Mouse (Mus musculus): ENCODE measurements around the gene Fam228b. TPM values are rescaled to one million over a fixed set of nuclear protein-coding genes. Genes with fewer than 3 reads are reported as not detected.
"Not testable (repeated sequence)": the region's sequence is repeated elsewhere in the genome, so short reads cannot be mapped to it uniquely, and the experiment has no call there.

The Fam228b gene
- total RNA-seq, 1 experiment, result 3.0 TPM

- no peak overlapping the region for H3K9ac ChIP-seq (ENCODE audit: insufficient read depth, low read depth, low read length, poor library complexity, severe bottlenecking)
- no peak overlapping the region for H3K27ac ChIP-seq (ENCODE audit: insufficient read depth, low read depth, low read length, poor library complexity, severe bottlenecking)
- TF ChIP-seq MAFK (IDR thresholded peaks at IDR 0.05; ENCODE audit: insufficient read depth, low read depth, low read length) (no peak), ZC3H11A (IDR thresholded peaks at IDR 0.05; ENCODE audit: borderline replicate concordance, low read depth, low read length) (no peak), HCFC1 (IDR thresholded peaks at IDR 0.05; ENCODE audit: borderline replicate concordance, insufficient read depth, low read length) (no peak), CHD2 (IDR thresholded peaks at IDR 0.05; ENCODE audit: low read depth, low read length) (no peak), ZNF384 (IDR thresholded peaks at IDR 0.05; ENCODE audit: low read depth, low read length) (no peak)
- no peaks in the 10 kb centered on the region for H3K4me1 ChIP-seq (ENCODE audit: control insufficient read depth in 2 of 2, insufficient read depth in 2 of 2, low read length in 2 of 2, poor library complexity in 1 of 2)
- no peak for DNase-seq (ENCODE audit: low read depth, low spot score)
- no peaks in the 10 kb centered on the region for H3K36me3 ChIP-seq (ENCODE audit: control insufficient read depth, insufficient read depth, low read length, poor library complexity, severe bottlenecking)
- no peak overlapping the region for H3K4me3 ChIP-seq (ENCODE audit: insufficient read depth in 1 of 2, low read depth in 1 of 2, low read length in 2 of 2, poor library complexity in 1 of 2, severe bottlenecking in 1 of 2)
- in situ Hi-C loops (cut with MboI; ENCODE audit: low sequenced_read_pairs in 2 of 2, unreplicated experiment in 2 of 2), result no loop called here
- no peaks in the 10 kb centered on the region for H3K9me3 ChIP-seq (ENCODE audit: control insufficient read depth, insufficient read depth, low read depth, low read length)
These were observed 42.6 kb upstream of the Fam228b start for GRCm38 (mm10) chr12:4811705-4812104.

DNA sequence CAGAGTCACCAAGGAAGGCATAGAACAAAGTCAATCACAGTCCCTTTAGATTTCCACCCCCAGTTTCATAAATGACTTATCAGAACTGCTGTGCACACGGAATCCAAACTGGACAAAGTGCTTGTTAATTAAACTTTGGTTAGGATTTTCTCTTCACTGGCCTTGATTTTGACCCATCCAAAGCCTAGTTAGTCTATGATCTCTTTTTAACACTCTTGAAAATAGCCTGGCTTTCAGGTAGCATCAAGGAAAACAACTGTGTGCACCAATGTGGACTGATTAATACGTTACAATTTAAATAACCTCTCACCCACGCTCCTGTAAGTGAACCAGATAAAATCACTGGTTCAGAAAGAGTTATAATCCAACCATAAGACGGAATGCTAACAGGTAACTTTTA, 42.0 kb upstream of the Fam228b start:
- Histone ChIP-seq H3K27ac (ENCODE audit: insufficient read depth, low read depth, low read length, poor library complexity, severe bottlenecking) (no peak overlapping the region), H3K36me3 (ENCODE audit: control insufficient read depth, insufficient read depth, low read length, poor library complexity, severe bottlenecking) (no peaks in the 10 kb centered on the region), H3K4me1 (ENCODE audit: control insufficient read depth in 2 of 2, insufficient read depth in 2 of 2, low read length in 2 of 2, poor library complexity in 1 of 2) (no peaks in the 10 kb centered on the region), H3K4me3 (ENCODE audit: insufficient read depth in 1 of 2, low read depth in 1 of 2, low read length in 2 of 2, poor library complexity in 1 of 2, severe bottlenecking in 1 of 2) (no peak overlapping the region), H3K9me3 (ENCODE audit: control insufficient read depth, insufficient read depth, low read depth, low read length) (no peaks in the 10 kb centered on the region), H3K9ac (ENCODE audit: insufficient read depth, low read depth, low read length, poor library complexity, severe bottlenecking) (no peak overlapping the region)
- no peak for TF ChIP-seq CHD2 (IDR thresholded peaks at IDR 0.05; ENCODE audit: low read depth, low read length)
- no peak for TF ChIP-seq MAFK (IDR thresholded peaks at IDR 0.05; ENCODE audit: insufficient read depth, low read depth, low read length)
- no peak for TF ChIP-seq HCFC1 (IDR thresholded peaks at IDR 0.05; ENCODE audit: borderline replicate concordance, insufficient read depth, low read length)
- TF ChIP-seq ZC3H11A (IDR thresholded peaks at IDR 0.05; ENCODE audit: borderline replicate concordance, low read depth, low read length), result no peak
- no peak for TF ChIP-seq ZNF384 (IDR thresholded peaks at IDR 0.05; ENCODE audit: low read depth, low read length)
- no peak for DNase-seq (ENCODE audit: low read depth, low spot score)
- in situ Hi-C loops (cut with MboI; ENCODE audit: low sequenced_read_pairs in 2 of 2, unreplicated experiment in 2 of 2), result no loop called here

DNA sequence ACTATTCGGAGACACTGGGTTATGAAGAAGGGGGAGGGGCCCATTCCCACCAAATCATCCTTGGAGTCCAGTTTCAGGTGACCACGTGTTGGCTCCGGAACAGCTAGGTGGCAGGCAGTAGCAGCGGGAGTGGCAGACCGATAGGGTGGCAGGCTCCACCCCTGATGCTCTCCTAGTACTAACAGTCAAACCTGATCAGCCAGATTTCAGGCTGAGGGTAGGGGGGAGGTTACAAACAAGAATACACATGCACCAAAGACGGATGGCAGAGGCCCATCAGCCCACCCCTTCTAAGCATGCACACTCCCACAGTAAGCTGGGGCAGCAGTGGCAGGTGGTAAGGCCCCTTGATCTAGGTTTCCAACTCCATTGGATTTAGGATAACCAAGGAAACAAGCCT, 28.4 kb upstream of the Fam228b start:
- H3K9me3 ChIP-seq (ENCODE audit: control insufficient read depth, insufficient read depth, low read depth, low read length); H3K4me1 ChIP-seq (ENCODE audit: control insufficient read depth in 2 of 2, insufficient read depth in 2 of 2, low read length in 2 of 2, poor library complexity in 1 of 2); H3K36me3 ChIP-seq (ENCODE audit: control insufficient read depth, insufficient read depth, low read length, poor library complexity, severe bottlenecking); H3K4me3 ChIP-seq (ENCODE audit: insufficient read depth in 1 of 2, low read depth in 1 of 2, low read length in 2 of 2, poor library complexity in 1 of 2, severe bottlenecking in 1 of 2); H3K27ac ChIP-seq (ENCODE audit: insufficient read depth, low read depth, low read length, poor library complexity, severe bottlenecking); DNase-seq (ENCODE audit: low read depth, low spot score); in situ Hi-C loops (cut with MboI; ENCODE audit: low sequenced_read_pairs in 2 of 2, unreplicated experiment in 2 of 2); H3K9ac ChIP-seq (ENCODE audit: insufficient read depth, low read depth, low read length, poor library complexity, severe bottlenecking): not testable (repeated sequence)

DNA sequence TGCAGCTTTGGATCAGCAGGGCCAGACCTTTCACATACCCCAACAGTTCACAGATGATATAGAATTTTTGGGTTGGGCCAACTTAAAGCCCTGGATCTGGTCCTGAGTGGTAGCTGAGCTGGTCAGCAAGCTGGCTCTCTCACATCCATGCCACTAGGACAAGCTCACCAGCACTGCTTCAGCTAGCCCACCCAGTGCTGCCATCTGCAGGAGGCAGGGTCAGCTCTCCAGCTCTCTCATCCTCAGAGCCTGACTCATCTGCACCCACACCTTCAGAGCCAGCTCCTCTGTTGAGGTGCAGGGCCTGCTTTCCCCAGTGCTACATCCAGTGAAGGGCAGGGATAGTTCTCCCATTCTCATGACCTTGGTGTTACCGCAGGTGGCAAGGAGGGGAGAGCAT, 24.7 kb upstream of the Fam228b start:
- H3K9ac ChIP-seq (ENCODE audit: insufficient read depth, low read depth, low read length, poor library complexity, severe bottlenecking), result no peak overlapping the region
- in situ Hi-C loops (cut with MboI; ENCODE audit: low sequenced_read_pairs in 2 of 2, unreplicated experiment in 2 of 2), result no loop called here
- H3K36me3 ChIP-seq (ENCODE audit: control insufficient read depth, insufficient read depth, low read length, poor library complexity, severe bottlenecking), result no peaks in the 10 kb centered on the region
- H3K27ac ChIP-seq (ENCODE audit: insufficient read depth, low read depth, low read length, poor library complexity, severe bottlenecking), result no peak overlapping the region
- no peak for TF ChIP-seq HCFC1 (IDR thresholded peaks at IDR 0.05; ENCODE audit: borderline replicate concordance, insufficient read depth, low read length)
- TF ChIP-seq ZNF384 (IDR thresholded peaks at IDR 0.05; ENCODE audit: low read depth, low read length), result no peak
- no peak for TF ChIP-seq ZC3H11A (IDR thresholded peaks at IDR 0.05; ENCODE audit: borderline replicate concordance, low read depth, low read length)
- no peak for TF ChIP-seq CHD2 (IDR thresholded peaks at IDR 0.05; ENCODE audit: low read depth, low read length)
- no peak for TF ChIP-seq MAFK (IDR thresholded peaks at IDR 0.05; ENCODE audit: insufficient read depth, low read depth, low read length)
- H3K4me3 ChIP-seq (ENCODE audit: insufficient read depth in 1 of 2, low read depth in 1 of 2, low read length in 2 of 2, poor library complexity in 1 of 2, severe bottlenecking in 1 of 2), result no peak overlapping the region
- H3K9me3 ChIP-seq (ENCODE audit: control insufficient read depth, insufficient read depth, low read depth, low read length), result no peaks in the 10 kb centered on the region
- H3K4me1 ChIP-seq (ENCODE audit: control insufficient read depth in 2 of 2, insufficient read depth in 2 of 2, low read length in 2 of 2, poor library complexity in 1 of 2), result no peaks in the 10 kb centered on the region
- DNase-seq (ENCODE audit: low read depth, low spot score), result no peak

GRCm38 (mm10) chr12:4788128-4788527, 19.1 kb upstream of the Fam228b start:
- H3K9ac ChIP-seq (ENCODE audit: insufficient read depth, low read depth, low read length, poor library complexity, severe bottlenecking); H3K36me3 ChIP-seq (ENCODE audit: control insufficient read depth, insufficient read depth, low read length, poor library complexity, severe bottlenecking); in situ Hi-C loops (cut with MboI; ENCODE audit: low sequenced_read_pairs in 2 of 2, unreplicated experiment in 2 of 2); H3K27ac ChIP-seq (ENCODE audit: insufficient read depth, low read depth, low read length, poor library complexity, severe bottlenecking); H3K4me3 ChIP-seq (ENCODE audit: insufficient read depth in 1 of 2, low read depth in 1 of 2, low read length in 2 of 2, poor library complexity in 1 of 2, severe bottlenecking in 1 of 2); DNase-seq (ENCODE audit: low read depth, low spot score); H3K4me1 ChIP-seq (ENCODE audit: control insufficient read depth in 2 of 2, insufficient read depth in 2 of 2, low read length in 2 of 2, poor library complexity in 1 of 2); H3K9me3 ChIP-seq (ENCODE audit: control insufficient read depth, insufficient read depth, low read depth, low read length): not testable (repeated sequence)

Measured in ES-E14 (cell line).